Mouse (Mus musculus) neutrophil, adult 5-6 weeks (primary cell): ENCODE measurements around the gene Hectd2. TPM values are rescaled to one million over a fixed set of nuclear protein-coding genes. Genes with fewer than 3 reads are reported as not detected.

Experiments
- ATAC-seq: fragments of 151-379, 151-347 bp; 2 replicates; pipeline ENCODE4 v1.8.0; 2017; ENCODE audit warnings: mild to moderate bottlenecking, moderate TSS enrichment; ENCODE audit not compliant: insufficient number of reproducible peaks, poor library complexity, low FRiP score, severe bottlenecking; ENCODE audit errors: extremely low read depth
- total RNA-seq: library from RNA; stranded (forward); fragments of 200-1000 nt; gene quantifications from 2 replicates; pipeline ENCODE4 v1.2.3, GENCODE M21; 2017

Hectd2 gene
- total RNA-seq, 1 experiment from 2014 or later = 0.23 TPM

DNA sequence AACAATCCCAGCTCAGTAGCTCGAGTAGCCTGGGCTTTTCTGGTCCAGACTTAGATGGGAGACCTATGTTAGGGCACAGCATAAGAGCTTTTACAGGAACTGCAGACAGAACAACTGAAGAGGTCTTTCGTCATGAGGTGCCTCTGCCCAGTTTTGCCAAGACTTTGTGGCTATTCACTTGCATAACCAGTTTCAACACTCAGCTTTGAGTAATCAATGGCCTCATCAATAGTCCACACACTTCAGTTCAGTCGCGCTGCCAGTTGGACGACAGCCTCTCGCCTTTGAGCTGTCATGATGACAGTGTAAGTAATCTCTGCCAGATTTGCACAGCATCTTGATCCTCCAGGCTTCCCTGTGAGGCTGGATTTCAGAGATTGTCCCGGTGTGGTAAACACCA is 80.3 kb downstream of the Hectd2 start:
- ATAC-seq = no peak

- no peak for ATAC-seq
Observed at GRCm38 (mm10) chr19:36637223-36637622, 82.8 kb downstream of the Hectd2 start.

DNA sequence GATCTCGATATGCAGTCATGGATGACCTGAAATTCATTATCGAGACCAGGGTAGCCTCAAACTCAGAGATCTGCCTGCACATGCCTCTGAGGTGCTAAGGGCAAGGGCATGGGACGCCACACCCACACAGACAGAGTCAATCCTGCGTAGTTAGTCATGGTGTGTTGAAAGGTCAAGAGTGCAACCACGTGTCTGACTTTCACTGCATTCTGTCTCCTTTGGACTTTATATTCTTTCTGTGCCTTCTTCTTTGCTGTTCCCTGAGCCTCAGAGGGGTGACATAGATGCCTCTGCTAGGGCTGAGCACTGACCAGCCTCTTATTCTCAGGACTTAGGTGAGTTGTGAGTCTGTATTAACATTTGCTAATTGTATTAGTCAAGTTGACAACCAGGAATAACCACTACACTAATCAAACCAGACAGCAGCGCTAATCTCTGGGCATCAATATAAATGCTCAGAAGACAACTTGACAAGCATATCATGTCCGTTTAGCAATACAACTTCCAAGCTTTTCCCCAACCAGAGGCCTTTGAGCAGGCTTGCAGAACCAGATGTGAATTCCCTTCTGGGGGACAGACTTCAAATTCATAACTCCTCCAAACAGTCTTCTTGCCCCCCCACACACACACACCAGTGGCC is 83.6 kb downstream of the Hectd2 start:
- no peak for ATAC-seq

GRCm38 (mm10) chr19:36639072-36639471 is 84.6 kb downstream of the Hectd2 start:
- no peak for ATAC-seq

- no peak for ATAC-seq
Observed at GRCm38 (mm10) chr19:36641128-36641527, 86.7 kb downstream of the Hectd2 start.

- no peak for ATAC-seq
Observed at GRCm38 (mm10) chr19:36645308-36645889, 91.0 kb downstream of the Hectd2 start.

- ATAC-seq = no peak
Observed at GRCm38 (mm10) chr19:36646132-36646828, 91.8 kb downstream of the Hectd2 start.

DNA sequence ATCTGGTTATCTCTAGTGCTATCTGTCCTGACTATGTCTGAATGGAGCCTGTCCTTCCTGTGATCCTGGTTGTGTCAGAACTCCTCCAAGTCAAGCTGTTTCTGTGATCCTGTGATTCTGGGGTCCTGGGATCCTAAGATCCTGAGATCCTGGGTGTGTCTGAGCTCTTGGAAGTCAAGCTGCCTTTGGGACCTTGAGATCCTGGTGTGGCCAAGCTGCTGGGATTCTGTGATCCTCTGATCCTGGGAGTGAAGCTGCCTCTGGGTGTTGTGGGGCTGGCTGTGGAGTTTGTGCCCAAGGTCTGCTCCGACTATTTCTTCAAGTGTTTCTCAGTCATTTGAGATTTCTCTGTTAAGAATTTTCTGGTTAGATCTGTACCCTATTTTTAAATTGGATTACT is 98.2 kb downstream of the Hectd2 start:
- ATAC-seq = no peak

- ATAC-seq = no peak
Observed at GRCm38 (mm10) chr19:36662734-36663133, 108.3 kb downstream of the Hectd2 start.

GRCm38 (mm10) chr19:36663918-36664317 is 109.5 kb downstream of the Hectd2 start:
- ATAC-seq = no peak

GRCm38 (mm10) chr19:36664417-36664816 is 110.0 kb downstream of the Hectd2 start:
- no peak for ATAC-seq

DNA sequence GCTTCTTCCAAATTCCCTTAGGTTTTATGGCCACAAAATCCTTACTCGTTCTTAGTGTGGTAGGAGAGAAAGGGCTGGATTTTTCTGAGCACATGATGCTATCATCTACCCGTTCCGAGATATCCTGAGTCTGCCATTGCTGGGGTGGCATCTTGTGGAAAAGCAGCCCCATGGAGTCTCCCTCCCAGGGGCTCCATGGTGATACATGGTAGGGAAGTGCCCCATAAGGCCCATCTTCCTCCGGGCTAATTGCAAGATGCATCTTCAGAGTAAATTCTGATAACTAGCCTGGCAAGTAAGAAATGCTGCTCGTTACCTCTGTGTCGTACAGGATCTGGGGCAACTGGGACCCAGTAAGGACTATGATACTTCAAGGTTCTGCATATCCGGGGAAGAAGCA is 110.8 kb downstream of the Hectd2 start:
- ATAC-seq = no peak

DNA sequence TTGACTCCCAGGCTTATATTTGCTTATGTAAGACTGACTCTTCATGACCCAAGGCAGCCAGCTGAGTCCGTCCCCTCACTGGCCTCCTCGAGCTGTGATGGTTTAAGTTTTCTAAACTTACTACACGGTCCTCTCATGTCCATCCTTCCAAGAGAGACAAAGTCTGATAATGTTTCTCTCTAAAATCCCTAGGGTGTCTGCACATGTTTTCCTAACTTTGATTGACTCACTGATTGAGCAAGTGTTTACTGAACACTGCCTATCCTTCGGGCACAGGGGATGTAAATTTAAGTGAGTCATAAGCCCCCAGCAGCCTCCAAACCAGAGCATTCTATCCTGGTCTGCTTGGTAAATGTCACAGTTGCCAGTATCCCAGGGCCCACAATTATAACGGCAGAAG is 111.2 kb downstream of the Hectd2 start:
- ATAC-seq = no peak

DNA sequence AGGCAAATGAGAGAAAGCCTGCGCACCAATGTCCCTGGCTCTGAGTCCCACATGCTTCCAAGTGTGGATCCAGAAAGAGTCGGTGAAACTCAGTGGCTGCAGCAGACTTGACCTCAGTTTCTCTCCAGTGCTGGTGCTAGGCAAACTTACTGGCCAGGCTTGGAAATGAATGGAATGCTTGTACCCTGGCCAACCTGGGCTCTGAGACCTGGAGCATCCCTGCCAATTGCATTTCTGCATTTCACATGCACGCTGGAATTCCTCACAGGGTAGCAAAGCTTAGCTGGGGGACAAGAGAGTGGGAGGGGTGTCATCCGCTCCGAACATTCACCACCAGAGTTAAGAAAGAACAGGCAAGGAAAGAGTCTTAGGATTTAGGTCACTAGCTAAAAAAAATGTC is 112.0 kb downstream of the Hectd2 start:
- no peak for ATAC-seq

GRCm38 (mm10) chr19:36667368-36667767 is 112.9 kb downstream of the Hectd2 start:
- no peak for ATAC-seq

DNA sequence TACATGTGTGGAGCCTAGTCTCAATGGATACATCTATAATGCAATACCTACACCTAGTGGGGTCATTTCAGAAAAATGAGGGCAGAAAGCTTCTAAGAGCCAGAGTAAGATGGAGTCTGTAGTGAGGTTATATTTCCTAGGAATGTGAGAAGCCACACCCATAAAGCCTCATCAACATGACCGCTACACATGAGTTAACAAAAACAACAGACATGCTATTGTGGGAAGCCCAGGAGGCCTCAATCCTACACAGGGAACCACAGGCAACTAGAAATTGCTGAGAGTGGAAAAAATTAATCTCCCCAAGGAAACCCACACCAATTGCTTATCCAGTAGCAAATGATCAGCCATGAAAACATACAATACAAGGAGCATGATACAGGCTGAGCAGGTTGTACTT is 113.7 kb downstream of the Hectd2 start:
- no peak for ATAC-seq

GRCm38 (mm10) chr19:36668881-36669639 is 114.6 kb downstream of the Hectd2 start:
- no peak for ATAC-seq

- no peak for ATAC-seq
Observed at GRCm38 (mm10) chr19:36669720-36670451, 115.4 kb downstream of the Hectd2 start.
